Mouse (Mus musculus) retina, embryonic 14.5 days (tissue): Measurements from ENCODE around the gene Rep15.
A peak's percentile ranks its signal among the peaks of the same experiment; 100 is the strongest.

ENCODE experiments used
- DNase-seq: peaks from one replicate; pipeline ENCODE4 v3.0.0-alpha.2; 2015; ENCODE audit warnings: low spot score

Rep15 gene

GRCm38 (mm10) chr6:147030096-147030885 lies 2.1 kb upstream of the Rep15 start:
- no peak for DNase-seq

DNA sequence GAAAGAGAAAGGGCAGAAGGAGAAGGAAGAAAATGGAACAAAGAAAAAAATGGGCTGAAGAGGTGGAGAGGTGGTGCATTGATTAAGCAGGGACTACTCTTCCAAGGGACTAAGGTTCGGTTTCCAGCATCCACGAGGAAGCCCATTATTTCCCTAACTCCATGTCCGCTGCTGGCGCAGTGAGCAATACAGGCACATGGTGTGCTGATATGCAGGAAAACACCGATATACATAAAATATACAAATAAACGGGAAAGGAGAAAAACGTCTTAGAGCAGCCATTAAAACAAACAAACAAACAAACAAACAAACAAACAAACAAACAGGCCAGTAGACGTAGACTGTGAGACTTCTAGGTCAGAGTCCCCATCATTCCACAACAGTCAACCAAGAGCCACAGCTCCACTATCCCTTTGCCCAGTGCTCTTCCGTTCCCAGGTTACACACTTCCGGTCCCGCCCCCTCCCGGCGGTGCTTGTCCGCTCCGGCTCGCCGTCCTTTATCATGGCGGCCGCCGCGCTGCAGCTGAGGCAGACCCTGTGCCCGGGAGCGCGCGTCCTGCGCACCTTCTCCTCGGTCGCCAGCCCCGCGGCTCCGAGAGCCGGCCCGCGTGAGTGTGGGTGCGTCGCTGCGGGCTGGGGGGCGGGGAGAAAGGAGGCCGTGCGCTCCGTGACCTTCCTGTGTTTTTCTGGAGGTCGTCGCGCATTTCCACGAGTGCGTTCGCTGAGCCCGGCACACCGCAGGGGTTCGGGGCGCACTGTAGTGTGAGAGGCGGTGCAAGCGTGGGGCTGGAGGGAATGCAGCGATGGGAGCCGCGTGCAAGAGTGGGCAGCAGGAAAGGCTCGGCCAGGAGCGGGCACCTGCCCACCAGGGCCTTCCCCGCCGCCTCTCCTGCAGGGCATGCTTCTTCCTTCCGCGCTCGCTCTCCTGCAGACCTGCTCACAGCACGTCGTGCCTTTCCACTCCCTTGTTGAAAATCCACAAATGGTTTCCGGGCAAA lies 10.2 kb downstream of the Rep15 start, which contains the start of gene Mrps35:
Gene Mrps35, plus strand, starts transcription at position 474 of the 1,000 bp plus-strand sequence.
- peak; percentile 92 for DNase-seq

DNA sequence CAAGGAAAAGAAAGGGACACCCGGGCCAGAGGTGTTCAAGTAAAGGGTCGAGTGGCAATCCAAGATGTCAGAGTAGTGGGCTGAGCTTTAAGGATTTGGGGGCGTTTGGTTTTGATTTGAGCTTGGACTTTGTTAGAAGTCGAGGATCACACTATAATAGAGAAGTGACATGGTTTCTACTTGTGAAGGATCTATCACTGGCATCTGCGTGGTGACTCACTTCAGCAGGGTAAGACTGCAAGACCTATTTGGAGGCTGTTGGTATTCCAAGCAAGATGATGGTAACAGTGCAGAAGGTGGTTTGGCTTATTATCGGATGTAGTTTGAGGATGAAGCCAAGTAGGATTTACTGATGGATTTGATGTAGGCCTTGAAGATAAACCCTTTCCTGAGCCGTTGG lies 11.2 kb downstream of the Rep15 start:
- DNase-seq = peak; percentile 3

DNA sequence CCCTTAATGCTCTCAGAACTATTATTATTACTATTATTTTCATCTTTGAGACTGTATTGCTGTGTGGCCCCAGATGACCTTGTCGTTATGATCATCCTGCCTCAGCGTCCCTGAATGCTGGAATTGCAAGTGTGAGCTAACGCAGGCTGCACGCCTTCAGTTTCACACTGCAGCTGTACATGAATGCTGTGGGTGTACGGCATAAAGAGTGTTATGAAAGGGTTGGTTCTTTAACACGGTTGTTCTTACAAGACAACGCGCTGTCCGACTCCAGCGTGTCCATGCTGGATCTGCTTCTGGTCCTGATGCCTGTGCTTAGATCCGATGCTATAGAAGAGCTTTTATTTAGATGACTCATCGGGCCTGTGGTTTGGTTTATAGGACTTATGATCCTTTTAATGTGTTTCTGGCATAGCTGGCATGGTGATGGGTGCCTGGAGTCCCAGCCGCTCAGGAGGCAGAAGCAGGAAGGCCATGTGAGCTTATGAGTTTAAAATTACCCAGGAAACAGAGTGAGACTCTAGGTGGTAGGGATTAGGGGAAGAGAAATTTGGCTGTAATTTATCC lies 16.9 kb downstream of the Rep15 start:
- no peak for DNase-seq

DNA sequence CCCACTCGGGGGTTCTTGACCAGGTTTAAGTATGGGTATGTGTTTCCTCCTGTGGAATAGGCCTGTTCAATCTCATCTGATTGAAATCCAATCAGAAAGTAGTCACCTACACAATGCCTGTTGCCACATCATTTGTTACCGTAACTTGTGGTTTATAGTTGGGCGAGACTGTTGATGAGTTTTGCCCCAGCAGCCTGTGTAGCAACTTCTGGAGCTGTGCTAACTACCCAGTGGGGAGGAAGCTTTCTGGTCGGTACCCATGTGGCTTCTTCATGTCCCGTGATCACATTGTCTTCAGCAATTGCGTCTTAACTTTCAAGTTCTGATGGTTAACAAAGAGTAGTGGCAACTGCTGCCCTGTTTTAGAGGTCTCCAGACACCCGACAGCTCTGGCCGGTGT lies 19.3 kb downstream of the Rep15 start:
- DNase-seq = no peak

DNA sequence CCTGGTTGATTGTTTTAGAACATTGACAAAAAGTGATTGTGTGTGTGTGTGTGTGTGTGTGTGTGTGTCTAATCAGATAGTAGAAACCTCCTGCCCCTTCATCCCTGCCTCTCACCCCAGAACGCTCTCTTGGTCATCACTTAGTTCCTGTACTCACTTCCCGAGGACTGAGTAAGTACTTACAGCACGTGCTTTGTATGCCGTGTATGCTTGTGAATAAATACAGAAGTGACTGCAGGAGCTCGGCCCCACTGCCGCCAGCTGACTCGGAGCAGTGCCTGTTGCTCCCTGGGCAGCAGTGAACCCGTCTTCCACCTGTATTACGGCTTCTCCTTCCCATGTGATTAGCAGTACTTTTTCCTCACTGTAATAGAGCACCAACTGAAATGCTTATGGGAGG lies 20.1 kb downstream of the Rep15 start:
- DNase-seq = no peak

DNA sequence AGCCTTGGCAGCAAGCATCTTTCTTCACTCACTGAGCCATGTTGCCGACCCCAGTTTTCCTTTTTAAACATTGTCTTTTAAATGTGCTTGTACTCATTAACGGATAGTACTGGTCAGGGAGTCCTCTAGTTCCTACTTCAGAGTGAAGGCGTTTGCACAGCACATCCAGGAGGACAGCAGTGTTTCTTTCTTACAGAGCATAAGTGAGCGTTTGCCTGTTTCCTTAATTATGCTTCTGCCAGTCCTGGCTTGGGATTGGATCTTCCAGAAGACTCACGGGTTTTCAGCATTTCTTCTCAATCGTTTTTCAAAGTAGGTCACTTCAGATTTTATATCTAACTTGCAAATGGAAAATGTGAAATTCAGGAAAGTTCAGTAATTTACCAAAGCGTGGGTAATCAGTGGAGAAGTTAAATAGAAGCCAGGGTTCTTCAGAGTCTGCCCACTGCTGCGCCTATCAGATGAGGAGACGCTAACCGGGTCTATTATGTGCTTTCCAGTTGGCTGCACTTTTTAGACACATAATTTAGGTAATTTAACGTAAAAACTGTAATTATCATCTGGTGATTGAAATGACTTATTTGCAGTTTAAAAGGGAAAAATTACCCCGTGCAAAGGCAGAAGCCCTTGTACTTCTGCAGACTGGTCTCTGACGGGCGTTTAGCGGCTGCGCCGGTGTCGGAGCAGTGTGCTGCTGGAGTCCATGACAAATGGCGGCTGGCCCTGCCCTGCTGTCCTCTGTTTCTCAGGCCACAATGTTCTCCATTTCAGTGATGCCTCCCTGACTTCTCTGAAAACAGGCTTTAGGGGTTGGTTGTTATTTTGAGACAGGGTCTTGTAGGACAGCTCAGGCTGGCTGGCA lies 21.6 kb downstream of the Rep15 start:
- DNase-seq = no peak

- no peak for DNase-seq
Measured at GRCm38 (mm10) chr6:147055374-147055977, 23.1 kb downstream of the Rep15 start.

DNA sequence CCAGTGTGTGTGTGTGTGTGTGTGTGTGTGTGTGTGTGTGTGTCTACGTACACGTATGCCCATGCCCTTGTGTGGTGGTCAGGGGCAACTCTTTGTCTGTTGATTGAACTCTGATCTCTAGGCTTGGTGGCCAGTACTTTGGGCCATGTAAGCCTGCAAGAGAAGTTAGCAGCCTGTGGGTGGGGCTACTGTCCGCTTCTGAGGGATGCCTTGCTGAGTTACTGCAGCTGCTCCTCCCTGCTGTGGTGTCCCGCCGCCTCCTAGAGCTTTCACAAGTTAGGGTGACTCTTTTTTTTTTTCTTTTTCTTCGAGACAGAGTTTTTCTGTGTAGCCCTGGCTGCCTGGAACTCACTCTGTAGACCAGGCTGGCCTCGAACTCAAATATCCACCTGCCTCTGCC lies 26.9 kb downstream of the Rep15 start:
- no peak for DNase-seq

DNA sequence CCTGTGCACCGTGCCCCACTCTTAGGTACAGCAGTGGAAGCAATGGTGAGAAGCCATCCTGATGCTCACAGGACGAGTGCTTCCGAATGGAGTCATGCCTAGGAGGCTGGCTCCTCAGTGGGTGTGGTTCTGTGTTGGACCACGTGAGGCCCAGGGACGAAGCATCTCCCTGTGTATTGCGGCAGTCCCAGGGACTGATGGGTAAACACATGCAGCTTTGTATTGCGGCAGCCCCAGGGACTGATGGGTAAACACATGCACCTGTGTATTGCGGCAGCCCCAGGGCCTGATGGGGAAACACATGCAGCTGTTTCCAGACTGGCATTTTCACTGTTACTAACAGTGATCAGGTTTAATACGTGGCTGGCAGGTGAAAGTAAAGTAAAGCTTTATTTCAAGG lies 29.2 kb downstream of the Rep15 start:
- no peak for DNase-seq

DNA sequence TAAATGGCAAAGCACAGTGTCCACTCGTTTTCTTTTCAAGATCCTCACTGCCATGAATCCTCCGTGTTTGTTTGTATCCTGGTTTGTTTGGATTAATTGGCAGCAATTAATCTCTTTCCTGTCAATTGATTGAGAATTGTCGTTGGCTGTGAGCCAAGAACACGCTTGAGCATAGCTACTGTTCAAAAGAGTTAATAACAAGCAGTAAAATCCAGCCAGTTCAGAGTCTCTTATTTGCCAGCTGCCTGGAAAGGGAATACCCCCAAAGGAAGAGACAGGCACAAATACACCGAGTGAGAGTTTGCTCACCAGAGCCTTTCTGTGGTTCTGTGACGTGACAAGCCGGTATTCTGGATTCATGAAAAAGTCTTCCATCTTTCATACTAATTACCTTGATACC lies 29.6 kb downstream of the Rep15 start:
- no peak for DNase-seq

DNA sequence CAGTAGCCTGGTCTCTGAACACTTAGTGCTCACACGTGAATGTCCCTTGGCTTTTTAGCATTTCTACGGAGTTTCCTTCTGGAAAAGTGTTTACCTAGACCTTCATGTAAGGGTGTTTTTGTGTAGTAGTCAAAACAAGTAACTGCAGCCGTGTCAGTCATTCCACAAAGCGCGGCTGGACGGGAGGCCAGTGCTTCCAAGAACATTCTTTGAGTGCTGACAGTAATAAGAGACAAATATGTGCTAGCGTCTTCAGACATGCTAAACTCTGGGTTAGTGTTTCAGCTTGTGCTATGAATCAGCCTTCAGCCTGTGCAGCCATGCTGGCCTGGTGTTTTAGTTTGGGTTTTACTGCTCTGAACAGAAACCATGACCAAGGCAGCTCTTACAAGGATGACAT lies 30.3 kb downstream of the Rep15 start:
- DNase-seq = no peak

DNA sequence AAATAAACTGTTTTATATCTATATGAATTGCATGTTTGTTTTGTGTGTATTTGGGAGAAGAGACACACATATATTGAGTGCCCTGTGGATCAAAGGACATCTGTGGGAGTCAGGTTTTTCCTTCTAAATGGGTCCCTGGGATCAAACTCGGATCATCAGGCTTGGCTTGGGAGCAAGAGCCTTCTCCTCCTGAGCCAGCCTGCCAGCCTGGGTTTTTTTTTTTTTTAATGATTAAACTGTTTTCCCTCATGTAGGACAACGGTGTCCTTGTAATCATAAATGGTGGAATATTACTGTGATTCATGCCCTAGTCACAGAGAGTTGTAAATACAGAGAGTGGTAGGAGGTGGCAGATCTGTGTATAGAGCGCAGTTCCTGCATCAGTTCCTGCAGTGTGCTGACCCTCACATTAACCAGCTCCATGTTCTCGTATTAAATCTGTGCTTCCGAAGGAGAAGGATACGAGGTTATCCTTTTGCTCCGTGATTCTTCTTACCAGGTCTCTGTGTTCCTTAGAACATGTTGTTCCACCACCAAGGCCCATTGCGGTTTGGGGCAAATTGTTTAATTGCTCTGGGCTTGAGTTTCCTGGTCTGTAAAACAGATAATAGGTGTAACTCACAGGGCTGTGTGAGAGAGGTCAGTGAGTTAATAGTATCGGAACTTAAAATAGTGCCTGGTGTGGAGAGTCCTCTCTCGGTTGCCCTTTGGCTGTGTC lies 32.0 kb downstream of the Rep15 start:
- no peak for DNase-seq

GRCm38 (mm10) chr6:147064944-147065261 lies 32.5 kb downstream of the Rep15 start:
- DNase-seq = no peak

GRCm38 (mm10) chr6:147075808-147076387 lies 43.5 kb downstream of the Rep15 start:
- no peak for DNase-seq

DNA sequence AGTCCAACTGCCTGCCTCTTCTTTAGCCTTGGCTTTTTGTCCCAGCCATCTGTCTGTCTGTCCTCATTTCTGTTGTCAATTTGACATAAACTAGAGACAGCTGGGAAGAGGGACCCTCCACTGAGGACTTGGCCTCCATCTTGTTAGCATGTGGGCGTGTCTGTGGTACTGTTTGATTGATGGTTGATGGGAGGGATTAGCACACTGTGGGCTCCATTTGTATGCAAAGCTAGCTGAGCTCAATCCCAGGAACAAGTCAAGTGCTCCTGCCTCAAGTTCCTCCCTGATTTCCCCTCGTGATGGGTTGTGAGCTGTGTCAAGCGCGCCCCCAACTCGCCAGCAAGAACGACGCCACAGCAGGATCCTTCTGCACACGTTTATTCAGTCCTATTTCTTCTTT lies 44.5 kb downstream of the Rep15 start:
- DNase-seq = no peak

- DNase-seq = no peak
Measured at GRCm38 (mm10) chr6:147079919-147080318, 47.5 kb downstream of the Rep15 start.
